Mouse (Mus musculus) cortical plate, adult 2 months (tissue): ENCODE measurements at regions not wholly inside any gene's neighbourhood (a gene's known extent, or its start where the extent isn't known, plus 50 kb on each side); places are given as distances from the start of the nearest gene placed in this dataset.

Source experiments
- H3K27ac ChIP-seq: fragments of 200-500 bp; 2 replicates; pipeline ENCODE4 v1.5.1; 2012; ENCODE audit warnings: low read length, control low read depth, inconsistent platforms; ENCODE audit not compliant: insufficient read depth
- H3K4me1 ChIP-seq: fragments of 200-500 bp; 2 replicates; pipeline ENCODE4 v1.6.1; 2011; ENCODE audit warnings: low read length; ENCODE audit not compliant: control insufficient read depth, insufficient read depth
- H3K4me3 ChIP-seq: fragments of 200-500 bp; 2 replicates; pipeline ENCODE4 v1.5.1; 2011; ENCODE audit warnings: mild to moderate bottlenecking, low read length, control low read depth; ENCODE audit not compliant: insufficient read depth
- CTCF ChIP-seq: fragments of 200-500 bp; IDR thresholded peaks from 2 replicates; pipeline ENCODE4 v1.5.1; 2011; ENCODE audit warnings: mild to moderate bottlenecking, control low read depth, low read length; ENCODE audit not compliant: insufficient read depth; ENCODE audit errors: extremely low read depth
- POLR2A ChIP-seq: fragments of 200-500 bp; IDR thresholded peaks from 2 replicates; pipeline ENCODE4 v1.6.1; 2011; ENCODE audit warnings: mild to moderate bottlenecking, low read length, control low read depth; ENCODE audit not compliant: insufficient read depth; ENCODE audit errors: extremely low read depth

DNA sequence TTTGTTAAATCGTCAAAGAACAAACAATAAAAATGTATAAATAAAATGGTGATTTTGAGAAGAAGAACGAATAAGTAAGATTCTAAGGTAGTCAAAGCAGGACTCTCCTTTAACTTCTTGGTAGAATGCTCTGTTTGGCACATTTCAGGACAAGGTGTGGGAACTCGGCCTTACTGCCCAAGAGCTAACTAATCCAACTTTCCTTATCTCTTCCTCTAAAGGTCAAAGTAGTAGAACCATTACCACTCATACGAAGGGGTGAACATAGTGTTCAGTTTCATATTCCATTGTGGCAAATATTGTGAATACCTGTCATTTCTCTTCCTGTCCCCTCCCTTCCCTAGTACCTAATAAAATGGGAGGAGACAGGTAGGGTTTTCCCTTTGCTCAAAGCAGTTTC lies 313.6 kb upstream of the N6amt1 start:
- Histone ChIP-seq H3K4me1 (no peaks in the 10 kb centered on the region), H3K27ac (no peak overlapping the region), H3K4me3 (no peak overlapping the region)
- TF ChIP-seq CTCF (no peak), POLR2A (no peak)

DNA sequence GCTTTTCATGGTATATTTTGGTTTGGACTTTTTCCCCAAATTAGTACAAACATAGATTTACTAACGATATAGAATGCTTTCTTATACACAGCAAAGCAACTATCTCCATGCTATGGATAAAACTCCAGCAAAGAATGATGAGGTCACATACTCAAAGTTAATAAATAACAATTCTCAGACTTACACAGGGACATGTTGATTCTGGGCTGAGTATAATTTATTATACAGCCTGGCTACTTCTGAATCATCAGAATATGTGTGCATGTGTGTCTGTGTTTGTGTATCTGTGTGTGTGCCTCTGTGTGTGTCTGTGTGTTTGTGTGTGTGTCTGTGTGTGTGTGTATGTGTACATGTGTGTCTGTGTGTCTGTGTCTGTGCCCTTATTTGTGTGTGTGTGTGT lies 314.1 kb upstream of the N6amt1 start:
- Histone ChIP-seq H3K4me1 (no peaks in the 10 kb centered on the region), H3K27ac (no peak overlapping the region), H3K4me3 (no peak overlapping the region)
- no peak for TF ChIP-seq POLR2A
- TF ChIP-seq CTCF, result no peak

DNA sequence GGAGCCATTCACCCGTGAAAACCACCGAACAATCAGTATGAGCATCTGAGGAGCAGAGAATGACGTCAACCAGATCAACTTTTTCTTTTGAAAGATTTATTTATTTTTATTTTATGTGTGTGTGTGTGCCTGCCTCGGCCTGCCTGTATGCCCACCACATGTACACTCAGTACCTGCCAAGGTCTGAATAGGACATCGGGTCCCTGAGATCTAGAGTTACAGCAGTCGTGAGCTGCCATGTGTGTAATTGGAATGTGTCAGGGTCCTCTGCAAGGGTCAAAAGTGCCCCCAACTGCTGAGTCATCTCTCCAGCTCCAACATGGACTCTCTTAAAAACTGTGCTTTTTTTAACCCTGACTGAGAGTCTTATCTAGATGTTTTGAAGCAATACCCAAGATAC lies 316.9 kb upstream of the N6amt1 start:
- no peak for TF ChIP-seq CTCF
- no peak for TF ChIP-seq POLR2A
- Histone ChIP-seq H3K4me3 (no peak overlapping the region), H3K4me1 (no peaks in the 10 kb centered on the region), H3K27ac (no peak overlapping the region)

DNA sequence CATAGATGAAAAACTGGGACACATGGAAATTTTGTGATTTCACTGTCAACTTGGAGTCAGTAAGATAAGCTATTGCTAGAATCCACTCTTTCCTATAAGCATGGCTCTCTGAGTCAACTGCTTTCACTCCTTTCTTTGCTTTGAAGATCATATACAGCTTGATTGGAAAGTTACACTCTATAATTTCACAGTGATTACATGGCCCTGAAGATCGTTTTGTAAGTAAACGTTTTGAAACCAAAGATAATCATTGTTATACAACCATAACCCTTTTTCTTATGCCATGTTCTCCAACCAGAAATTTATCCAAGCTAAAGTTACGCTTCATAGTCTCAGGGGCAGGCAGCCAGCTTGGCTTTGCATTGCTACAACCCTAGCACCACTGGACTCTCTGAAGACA lies 322.1 kb upstream of the N6amt1 start:
- no peak for TF ChIP-seq POLR2A
- TF ChIP-seq CTCF, result no peak
- Histone ChIP-seq H3K27ac (no peak overlapping the region), H3K4me1 (no peaks in the 10 kb centered on the region), H3K4me3 (no peak overlapping the region)

DNA sequence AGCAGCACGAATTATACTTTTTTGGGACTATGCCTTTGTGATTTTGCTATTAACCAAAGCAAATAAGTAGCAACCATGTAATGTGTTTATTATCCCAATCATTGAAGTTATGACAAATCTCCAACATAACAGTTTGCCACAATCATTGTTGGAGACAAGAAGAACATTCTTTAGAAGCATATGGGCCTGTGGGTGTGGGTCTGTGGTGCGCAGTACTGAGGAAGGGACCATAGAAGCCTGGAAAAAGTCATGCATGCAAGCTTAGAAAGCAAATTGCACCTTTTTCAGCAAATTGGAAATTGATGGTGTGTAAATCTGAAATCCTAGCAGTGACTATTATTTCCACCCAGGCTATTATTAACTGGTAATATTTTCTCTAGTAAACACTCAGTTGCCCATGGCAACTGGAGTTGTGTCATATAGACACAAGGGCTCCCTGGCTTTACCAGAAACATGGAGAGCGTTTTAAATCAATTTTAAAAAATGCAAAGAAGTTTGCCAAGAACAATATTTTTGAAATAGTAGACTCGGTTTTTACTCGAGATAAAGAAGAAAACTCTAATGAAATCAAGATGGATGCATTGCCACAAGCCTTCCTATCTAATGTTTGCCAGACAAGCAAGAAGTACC lies 325.4 kb upstream of the N6amt1 start:
- no peak overlapping the region for H3K27ac ChIP-seq
- no peak for TF ChIP-seq CTCF
- TF ChIP-seq POLR2A, result no peak
- H3K4me1 ChIP-seq, result no peaks in the 10 kb centered on the region
- no peak overlapping the region for H3K4me3 ChIP-seq

DNA sequence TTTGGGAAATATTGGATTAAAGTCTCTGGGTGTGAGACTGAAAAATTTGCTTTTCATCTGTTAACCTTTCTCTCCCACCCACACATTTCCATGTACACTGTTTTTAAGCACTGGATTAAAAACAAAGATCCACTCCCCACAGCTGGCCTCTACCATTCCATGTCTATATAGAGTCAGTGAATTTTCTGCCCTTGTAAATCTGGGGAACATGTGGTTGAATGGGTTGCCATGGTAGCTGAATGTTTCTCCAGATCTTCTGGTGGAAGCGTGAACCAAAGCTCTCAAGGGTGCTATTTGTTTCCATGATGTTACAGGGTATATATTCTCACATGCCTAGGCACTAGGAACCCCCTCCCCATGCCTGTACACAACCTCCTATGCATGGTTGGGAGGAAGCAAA lies 326.4 kb upstream of the N6amt1 start:
- H3K4me3 ChIP-seq, result no peak overlapping the region
- TF ChIP-seq CTCF (no peak), POLR2A (no peak)
- H3K27ac ChIP-seq, result no peak overlapping the region
- no peaks in the 10 kb centered on the region for H3K4me1 ChIP-seq

DNA sequence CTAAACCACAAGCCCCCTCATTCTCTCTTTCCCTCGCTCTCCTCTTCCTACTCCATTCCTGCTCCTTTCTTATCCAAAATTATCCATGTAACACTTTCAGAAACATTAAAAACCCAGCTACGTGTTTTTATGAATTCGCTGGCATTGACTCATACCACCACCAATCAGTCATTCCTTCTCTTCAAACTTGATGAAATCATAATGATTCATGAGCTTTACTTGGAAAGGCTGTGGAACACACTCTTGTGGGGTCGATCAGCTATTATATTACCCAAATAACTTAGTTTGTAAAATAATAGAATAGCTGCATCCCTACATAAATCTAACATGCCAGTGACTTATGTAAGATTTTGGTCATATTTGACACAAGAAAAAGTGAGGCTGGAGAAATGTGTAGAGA lies 331.9 kb upstream of the N6amt1 start:
- H3K4me1 ChIP-seq, result no peaks in the 10 kb centered on the region
- no peak overlapping the region for H3K27ac ChIP-seq
- H3K4me3 ChIP-seq, result no peak overlapping the region
- TF ChIP-seq POLR2A, result no peak
- TF ChIP-seq CTCF, result no peak

DNA sequence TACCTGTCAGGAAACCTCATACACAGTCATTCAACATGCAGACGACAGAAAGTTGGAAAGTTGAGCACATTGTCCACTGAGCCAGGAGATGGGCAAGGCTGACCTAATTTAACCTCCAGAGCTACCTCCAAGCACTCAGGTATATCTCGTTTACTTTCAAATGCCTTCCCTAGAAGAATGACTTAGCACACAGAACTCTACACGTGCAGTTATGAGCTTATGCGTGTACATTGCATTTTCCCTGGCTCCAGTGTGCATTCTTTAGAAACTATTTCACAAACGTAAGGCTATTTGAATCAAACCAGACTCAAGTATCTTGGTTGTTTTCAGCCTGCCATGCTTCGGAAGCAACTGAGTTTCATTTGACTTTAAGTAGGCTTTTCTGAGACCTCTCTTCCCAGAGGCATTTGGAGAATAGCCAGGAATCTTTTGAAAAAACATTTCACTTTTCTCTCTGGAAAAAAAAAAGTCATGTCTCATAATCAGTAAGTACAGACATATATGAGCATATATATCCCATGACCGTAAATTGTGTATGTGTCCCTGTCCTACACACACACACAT lies 336.8 kb upstream of the N6amt1 start:
- TF ChIP-seq CTCF (no peak), POLR2A (no peak)
- Histone ChIP-seq H3K4me3 (no peak overlapping the region), H3K27ac (no peak overlapping the region), H3K4me1 (no peaks in the 10 kb centered on the region)

DNA sequence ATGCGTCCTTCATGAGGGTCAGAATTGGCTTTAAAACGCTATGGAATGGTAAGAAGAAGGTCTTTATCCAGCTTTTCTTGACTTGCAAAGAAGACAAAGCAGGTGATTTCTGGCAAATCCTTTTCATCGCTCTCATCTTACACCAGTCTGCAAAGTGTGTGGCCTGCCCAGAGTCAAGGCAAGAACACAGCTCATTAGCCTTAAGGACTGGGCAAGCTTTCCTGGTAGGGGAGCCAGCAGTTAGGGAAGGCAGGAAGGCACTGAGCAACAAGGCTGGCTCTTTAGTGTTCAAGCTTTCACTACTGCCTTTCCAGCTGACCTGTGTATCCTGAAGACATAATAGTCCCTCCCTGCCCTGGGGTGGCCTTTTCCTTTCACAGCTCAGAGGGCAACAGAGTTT lies 352.4 kb upstream of the N6amt1 start:
- Histone ChIP-seq H3K4me3 (no peak overlapping the region), H3K4me1 (no peaks in the 10 kb centered on the region), H3K27ac (no peak overlapping the region)
- no peak for TF ChIP-seq POLR2A
- no peak for TF ChIP-seq CTCF

DNA sequence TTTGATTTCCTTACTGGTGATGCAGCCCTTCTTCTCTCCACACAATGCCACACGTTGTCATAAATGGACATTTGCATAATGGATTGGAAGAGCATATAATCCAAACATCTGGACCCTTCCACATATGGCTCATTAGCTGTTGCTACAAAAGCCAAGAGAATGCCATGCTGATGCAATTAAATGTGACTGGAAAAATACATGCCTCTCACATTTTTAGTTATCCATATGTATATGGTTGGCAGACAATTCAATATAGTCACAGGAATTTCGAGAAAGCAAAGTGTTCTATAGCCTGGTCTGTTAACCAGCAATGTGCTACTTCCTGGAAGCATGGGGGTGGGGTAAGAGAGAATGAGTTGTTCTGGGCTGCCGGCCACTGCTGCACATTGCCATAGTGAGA lies 352.9 kb upstream of the N6amt1 start:
- Histone ChIP-seq H3K4me1 (no peaks in the 10 kb centered on the region), H3K4me3 (no peak overlapping the region), H3K27ac (no peak overlapping the region)
- TF ChIP-seq CTCF (no peak), POLR2A (no peak)
